Mouse (Mus musculus): ENCODE measurements around the gene Ttll10.
A peak's percentile ranks its signal among the peaks of the same experiment; 100 is the strongest.

The Ttll10 gene

DNA sequence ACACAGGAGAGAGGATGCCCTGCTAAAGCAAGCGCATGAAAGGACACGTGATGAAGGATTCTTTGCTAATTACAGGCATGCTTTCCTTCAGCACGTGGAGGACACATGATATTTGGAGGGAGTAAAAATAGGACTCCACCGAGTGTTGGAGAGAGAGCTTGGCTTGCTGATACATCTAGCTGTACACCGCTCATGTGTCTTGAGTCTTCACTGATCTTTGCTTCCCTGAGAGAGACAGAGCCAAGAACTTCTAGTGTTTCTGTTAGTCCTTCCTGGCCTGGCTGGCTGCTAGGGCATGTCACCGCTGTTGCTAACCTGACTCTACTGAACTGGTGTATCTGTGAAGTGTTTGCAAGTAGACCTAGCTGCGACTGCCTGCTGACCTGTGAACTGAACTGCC, 35.0 kb downstream of the Ttll10 start:
- DNase-seq (ENCODE audit: low spot score in 2 of 2) = no peak

DNA sequence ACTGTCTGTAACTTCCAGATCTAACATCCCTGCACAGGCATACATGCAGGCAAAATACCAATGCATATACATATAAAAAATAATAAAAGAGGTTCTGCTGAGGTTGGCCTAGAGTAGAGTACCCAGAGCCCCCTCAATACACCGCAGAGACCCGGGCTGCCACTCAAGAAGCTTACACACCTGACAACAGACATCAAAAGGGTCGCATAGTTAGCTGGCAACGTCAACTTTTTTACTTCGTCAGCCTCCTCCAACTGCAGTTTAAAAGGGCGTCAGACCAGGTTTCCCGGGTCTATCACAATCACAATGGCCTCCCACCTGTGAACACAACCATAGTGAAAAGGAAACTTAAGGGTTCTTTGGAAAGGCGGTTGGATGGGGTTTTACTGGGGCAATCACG, 35.7 kb downstream of the Ttll10 start:
- DNase-seq (ENCODE audit: low spot score in 2 of 2) = no peak

DNA sequence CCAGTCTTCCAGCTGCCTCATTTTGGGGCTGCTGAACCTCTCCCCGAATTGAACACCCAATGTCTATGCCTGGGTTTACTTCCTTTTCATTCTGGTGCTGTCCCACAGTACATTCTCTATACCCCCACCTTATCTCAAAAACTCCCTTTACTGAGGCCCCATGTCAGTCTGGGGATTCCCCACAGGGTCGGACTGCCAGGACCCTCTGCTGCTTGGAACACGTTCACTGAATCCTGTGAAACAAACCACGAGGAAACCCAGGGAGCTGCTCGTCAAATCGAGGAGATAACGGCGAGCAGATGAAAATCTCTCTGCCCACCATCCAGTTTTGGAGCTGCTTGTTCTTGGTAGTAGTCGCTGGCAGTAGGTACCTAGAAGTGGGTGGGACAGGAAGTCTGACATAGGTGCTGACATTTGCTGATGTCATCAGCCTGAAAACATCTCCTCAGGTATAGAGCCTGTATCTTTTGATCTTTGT, 37.2 kb downstream of the Ttll10 start:
- no peak for DNase-seq (ENCODE audit: low spot score in 2 of 2)

DNA sequence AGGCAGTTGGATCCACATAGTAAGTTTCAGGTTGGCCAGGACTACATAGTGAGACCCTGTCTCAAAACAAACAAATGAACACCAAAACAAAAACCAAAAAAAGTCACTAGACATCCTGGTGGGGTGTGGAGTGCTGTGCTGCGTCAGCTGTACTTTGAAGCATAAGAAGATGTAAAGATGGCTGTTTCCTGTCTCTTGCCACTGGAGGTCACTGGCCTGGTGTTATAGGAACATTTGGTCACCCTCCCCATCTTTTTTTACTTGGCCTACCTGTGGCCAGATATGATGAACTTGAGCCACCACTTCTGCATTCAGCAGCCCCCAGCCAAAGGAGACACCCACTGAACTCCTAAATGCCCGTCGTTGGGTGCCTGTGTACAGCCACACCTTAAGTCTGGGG, 37.8 kb downstream of the Ttll10 start:
- no peak for DNase-seq (ENCODE audit: low spot score in 2 of 2)

DNA sequence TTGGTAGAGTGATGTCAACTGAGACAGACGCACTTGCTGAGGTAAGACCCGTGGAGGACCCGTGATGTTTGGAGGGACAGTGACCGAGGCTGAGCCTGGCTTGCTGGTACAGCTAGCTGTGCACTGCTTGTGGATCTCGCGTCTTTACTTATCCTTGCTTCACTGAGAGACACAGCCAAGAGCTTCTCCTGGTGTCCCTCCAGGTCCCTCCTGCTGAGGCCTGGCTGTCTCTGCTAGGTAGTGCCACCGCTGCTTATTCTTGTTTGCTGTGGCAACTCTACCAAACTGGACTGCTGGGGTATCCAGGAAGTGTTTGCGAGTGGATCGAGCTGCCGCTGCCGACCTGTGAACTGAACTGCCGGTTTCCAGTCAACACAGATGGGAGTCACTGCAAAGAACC, 39.4 kb downstream of the Ttll10 start:
- DNase-seq (ENCODE audit: low spot score in 2 of 2) = no peak

DNA sequence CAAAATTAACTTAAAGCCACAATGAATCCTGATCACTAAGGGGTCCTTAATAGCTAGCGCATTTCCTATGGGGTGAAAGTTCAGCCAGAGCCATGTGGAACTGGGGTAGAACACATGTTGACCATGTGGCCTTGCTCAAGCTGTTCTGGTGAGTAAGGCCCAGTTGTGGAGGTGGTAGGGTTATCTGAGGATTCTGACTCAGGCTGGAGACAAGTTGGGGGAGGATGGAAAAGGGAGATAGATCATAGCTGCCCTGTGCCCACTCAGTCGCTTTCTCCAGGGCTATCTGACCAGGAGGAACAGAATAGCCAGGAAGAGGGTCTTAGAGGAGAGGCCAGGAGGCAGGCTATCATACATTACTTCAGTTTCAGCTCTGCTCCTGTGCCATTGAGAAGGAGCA, 44.8 kb downstream of the Ttll10 start:
- DNase-seq (ENCODE audit: low spot score in 2 of 2) = no peak

DNA sequence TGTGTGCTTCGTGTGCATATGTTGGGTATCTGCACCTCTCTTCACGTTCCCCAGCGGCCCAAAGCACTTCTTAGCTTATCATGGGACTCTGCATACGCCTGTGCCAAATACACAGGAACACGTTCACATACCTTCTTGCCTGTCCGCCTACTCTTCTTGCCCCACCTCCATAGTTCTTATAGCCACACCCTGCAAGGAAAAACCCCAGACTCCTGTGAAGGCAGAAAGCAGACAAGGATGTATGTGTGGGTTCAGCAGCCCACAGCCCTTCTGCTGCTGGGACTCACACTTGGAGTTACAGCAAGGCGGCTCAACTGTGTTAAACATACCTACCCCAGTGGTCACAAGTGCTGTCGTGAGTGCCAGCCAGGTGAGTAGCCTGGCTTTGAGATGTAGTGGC, 45.6 kb downstream of the Ttll10 start, which contains the start of gene Tnfrsf4:
Gene Tnfrsf4, plus strand, starts transcription at position 207 of the 400 bp plus-strand sequence.
- peak in 1 of 2 experiments; percentile 60 for DNase-seq (ENCODE audit: low spot score in 2 of 2)

DNA sequence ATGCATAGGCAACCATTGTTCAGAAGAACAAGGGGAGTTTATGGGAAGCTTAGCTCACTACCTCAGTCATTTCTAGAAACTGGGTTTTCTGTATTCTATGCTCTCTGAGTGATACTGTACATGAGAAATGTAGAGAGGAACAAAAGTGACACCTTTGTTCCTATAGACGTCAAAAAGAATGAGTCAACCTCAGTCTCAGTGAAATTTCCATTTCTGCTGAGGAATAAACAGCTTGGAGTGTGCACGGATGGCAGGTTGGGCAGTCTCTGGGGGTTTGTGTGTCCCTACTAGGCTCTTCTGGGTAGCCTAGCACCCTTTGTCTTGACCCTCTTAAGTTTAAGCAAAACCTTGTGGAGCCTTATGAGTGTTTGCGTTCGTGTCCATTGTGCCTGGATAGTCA, 50.8 kb downstream of the Ttll10 start:
- no peak for DNase-seq (ENCODE audit: low spot score in 2 of 2)

DNA sequence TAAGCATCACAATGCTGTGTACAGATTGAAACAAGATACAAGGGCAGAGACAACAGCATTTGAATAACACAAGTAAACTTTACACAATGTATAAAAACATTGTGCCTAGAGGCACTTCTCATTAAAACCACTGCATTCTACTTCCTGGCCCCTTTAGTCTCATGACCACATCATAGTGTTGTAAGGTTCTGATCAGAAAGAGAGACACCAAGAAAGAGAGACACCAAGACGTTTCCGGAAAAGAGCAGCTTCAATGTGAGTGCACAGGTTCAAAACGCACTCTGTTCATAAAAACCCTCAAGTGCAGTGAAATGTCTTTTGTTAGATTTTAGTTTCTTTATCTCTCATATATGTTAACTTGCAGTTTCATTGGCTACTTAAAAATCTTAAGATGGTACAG, 55.1 kb downstream of the Ttll10 start:
- DNase-seq (ENCODE audit: low spot score in 2 of 2) = no peak

DNA sequence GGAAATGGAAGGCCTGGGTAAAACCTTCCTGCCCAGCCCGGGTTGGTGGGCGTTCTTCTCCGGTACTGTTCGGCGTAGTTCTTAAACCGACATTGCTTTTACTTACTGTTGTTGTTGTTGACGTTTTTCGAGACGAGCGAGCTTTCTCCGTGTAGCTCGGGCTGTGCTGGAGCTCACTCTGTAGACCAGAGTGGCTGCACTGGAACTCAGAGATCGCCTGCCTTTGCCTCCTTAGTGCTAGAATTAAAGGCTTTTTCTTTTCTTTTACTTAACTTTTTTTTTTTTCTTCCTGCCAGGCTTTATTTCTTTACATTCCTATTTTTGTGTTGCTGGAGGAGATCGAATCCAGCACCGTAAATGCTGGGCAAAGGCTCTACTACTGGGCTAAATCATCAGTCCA, 65.6 kb downstream of the Ttll10 start:
- no peak for DNase-seq (ENCODE audit: low spot score in 2 of 2)

DNA sequence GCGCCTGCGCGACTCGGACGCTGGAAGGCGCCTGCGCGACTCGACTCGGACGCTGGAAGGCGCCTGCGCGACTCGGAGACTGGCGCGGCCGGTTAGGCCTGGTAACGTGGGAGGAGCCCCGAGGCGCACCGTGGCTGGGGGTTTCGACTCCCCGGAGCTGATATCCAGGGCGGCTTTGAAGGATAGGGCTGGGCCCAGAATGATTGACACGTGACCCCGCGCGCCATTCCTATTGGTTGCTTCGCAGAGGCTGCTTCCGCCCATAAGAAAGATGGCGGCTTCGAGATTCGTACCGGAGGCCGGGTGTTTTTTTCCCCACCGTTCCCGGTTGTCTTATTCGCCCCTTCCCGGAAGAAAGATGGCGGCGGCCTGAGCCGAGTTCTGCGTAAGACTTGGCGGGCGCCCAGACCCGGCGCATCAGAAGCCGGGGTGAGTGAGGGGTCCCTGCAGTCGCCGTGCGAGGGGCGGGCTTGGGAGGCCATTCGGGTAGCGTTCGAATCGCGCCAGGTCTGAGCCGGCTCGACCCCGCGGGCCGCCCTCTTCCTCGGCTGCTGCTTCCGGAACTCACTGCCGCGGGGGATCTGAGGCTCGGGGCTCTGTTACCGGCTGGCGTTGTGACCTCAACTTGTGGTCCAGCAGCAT, 66.2 kb downstream of the Ttll10 start:
- DNase-seq (ENCODE audit: low spot score in 2 of 2) = peak; percentile 93 to 95

DNA sequence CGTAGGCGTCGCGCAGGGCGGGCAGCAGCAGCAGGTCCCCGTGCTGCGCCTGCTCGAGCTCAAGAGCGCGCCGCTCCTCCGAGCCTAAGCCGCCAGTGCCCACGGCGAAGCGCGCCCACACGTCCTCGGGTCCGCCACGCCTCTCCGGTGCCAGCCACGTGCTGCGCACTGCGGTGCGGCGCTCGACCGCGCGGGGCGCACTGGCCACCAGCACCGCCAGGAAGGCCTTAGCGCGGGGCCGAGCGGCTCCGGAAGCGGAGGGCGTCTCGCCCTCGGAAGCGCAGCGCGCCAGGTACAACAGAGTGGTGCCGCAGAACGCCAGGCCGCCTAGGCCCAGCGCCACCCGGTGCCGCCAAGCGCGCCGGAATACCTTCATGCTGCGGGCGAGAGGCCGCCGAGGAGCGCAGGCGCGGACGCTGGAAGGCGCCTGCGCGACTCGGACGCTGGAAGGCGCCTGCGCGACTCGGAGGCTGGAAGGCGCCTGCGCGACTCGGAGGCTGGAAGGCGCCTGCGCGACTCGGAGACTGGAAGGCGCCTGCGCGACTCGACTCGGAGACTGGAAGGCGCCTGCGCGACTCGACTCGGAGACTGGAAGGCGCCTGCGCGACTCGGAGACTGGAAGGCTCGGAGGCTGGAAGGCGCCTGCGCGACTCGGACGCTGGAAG, 66.8 kb downstream of the Ttll10 start, which contains the start of the genes B3galt6 and Sdf4:
Gene B3galt6, minus strand, starts transcription at position 409 of the 665 bp plus-strand sequence.
Gene Sdf4, plus strand, starts transcription at position 632 of the 665 bp plus-strand sequence.
- DNase-seq (ENCODE audit: low spot score in 2 of 2) = peak; percentile 80 to 84

DNA sequence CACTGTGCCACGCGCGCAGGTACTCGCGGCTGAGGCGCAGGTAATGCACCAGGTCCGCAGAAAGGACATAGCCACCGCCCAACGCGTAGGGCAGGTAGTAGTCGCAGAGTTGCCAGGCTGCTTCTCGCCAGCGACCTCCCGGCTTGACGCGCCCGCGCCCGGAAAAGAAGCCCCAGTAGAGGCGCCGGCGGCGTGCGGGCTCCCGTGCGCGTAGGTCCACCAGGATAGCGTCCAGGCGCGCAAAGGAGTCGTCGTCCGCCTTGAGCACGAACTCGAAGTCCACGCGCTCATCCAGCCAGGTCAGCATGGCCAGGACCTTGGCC, 67.3 kb downstream of the Ttll10 start:
- DNase-seq (ENCODE audit: low spot score in 2 of 2) = no peak

DNA sequence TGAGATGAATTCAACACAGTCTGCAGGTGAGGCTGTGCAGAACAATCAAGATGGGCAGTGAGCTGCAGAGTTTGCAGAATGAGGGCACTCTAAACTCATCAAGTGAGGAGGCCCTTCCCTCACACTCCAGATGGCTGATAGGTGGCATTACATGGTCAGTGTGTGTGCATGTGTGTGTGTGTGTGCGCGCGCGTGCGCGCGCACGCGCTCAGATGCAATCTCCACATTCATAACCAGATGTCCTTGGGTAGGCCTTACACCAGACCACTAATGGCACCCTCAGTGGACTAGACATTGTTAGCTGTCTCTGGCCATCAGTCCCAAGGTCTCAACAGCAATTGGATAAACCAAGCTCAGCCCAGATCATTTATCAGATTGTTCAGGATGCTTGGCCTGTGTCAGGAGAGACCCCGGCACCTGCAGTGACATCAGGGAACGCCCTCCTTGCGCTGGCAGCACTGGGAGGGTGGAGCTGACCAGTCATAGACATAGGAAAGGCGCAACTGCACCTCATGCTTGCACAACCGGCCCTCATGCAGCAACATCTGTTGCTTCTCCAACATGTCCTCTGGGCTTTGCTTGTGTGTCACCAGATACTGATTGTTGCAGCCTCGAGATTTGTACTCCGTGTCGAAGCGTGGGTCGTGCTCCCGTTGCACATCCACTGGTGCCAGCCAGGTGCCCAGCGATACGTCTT, 67.9 kb downstream of the Ttll10 start:
- no peak for DNase-seq (ENCODE audit: low spot score in 2 of 2)
